Mouse (Mus musculus) spleen, adult 2 months (tissue): ENCODE data around the gene Cox10. TPM values are rescaled to one million over a fixed set of nuclear protein-coding genes. Genes with fewer than 3 reads are reported as not detected.

Source experiments
- DNase-seq, 2 experiments: peaks; one replicate each; pipeline versions ENCODE4 v3.0.0 to v3.0.0-alpha.2; 2012 to 2021; ENCODE audit warnings: low spot score in 2 of 2, low read depth in 1 of 2
- H3K27ac ChIP-seq: fragments of 200-500 bp; 2 replicates; pipeline ENCODE4 v1.5.1; 2012; ENCODE audit warnings: low read length, inconsistent platforms; ENCODE audit not compliant: insufficient read depth
- H3K27me3 ChIP-seq: fragments of 200-500 bp; 2 replicates; pipeline ENCODE4 v1.6.1; 2012; ENCODE audit warnings: mild to moderate bottlenecking, moderate library complexity, low read length, inconsistent platforms; ENCODE audit not compliant: control insufficient read depth, insufficient read depth
- H3K36me3 ChIP-seq: fragments of 200-500 bp; 2 replicates; pipeline ENCODE4 v1.6.1; 2012; ENCODE audit warnings: mild to moderate bottlenecking, low read length, inconsistent platforms; ENCODE audit not compliant: control insufficient read depth, insufficient read depth
- H3K4me1 ChIP-seq: fragments of 200-500 bp; 2 replicates; pipeline ENCODE4 v1.6.1; 2011; ENCODE audit warnings: inconsistent platforms; ENCODE audit not compliant: control insufficient read depth, insufficient read depth, insufficient read length
- H3K4me3 ChIP-seq: fragments of 200-500 bp; 2 replicates; pipeline ENCODE4 v1.5.1; 2011; ENCODE audit warnings: mild to moderate bottlenecking, inconsistent platforms; ENCODE audit not compliant: insufficient read depth, insufficient read length; ENCODE audit errors: extremely low read depth
- CTCF ChIP-seq: fragments of 200-500 bp; IDR thresholded peaks from 2 replicates; pipeline ENCODE4 v1.5.1; 2011; ENCODE audit warnings: mild to moderate bottlenecking, inconsistent platforms; ENCODE audit not compliant: insufficient read depth, insufficient read length, insufficient replicate concordance; ENCODE audit errors: extremely low read depth
- POLR2A ChIP-seq: fragments of 200-500 bp; IDR thresholded peaks from 2 replicates; pipeline ENCODE4 v1.6.1; 2011; ENCODE audit warnings: low read depth, low read length, inconsistent platforms
- WGBS: fragments of 180-500 bp; shearing (Covaris S2); methylation state at CpG from one replicate; pipeline ENCODE4 v1.1.7; 2018; 5-methylcytosine and 5-hydroxymethylcytosine counted together
- polyA plus RNA-seq: library from polyadenylated mRNA; depleted of rRNA; stranded (reverse); fragments of >200 nt; gene quantifications from 2 replicates; pipeline ENCODE4 v1.2.3, GENCODE M21; 2012

The Cox10 gene
- polyA plus RNA-seq, 1 experiment: 7.8 TPM

DNA sequence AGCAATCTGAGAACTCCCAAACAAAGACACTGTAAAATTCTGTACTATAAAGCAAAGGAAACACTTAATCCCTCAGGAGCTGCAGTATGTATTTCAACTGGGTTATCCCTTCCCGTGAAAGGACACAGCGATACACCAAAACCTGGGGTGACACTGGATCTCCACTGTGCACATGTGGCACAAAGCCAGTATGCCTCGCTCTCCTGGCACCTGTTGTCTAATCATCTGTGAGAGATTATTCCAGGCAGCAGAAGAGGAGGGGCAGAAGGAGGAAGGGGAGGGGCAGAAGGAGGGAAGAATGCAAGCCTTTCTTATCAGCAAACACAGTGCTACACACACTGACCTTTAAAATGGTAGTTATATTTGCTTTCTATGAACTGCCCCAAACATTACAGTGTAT, 75.8 kb downstream of the Cox10 start:
- 94% methylated on average over 3 of the region's 3 CpGs for WGBS
- Histone ChIP-seq H3K4me1 (no peaks in the 10 kb centered on the region), H3K36me3 (no peaks in the 10 kb centered on the region), H3K27ac (no peak overlapping the region), H3K4me3 (no peak overlapping the region), H3K27me3 (no peaks in the 10 kb centered on the region)
- TF ChIP-seq CTCF (no peak), POLR2A (no peak)
- DNase-seq: no peak

DNA sequence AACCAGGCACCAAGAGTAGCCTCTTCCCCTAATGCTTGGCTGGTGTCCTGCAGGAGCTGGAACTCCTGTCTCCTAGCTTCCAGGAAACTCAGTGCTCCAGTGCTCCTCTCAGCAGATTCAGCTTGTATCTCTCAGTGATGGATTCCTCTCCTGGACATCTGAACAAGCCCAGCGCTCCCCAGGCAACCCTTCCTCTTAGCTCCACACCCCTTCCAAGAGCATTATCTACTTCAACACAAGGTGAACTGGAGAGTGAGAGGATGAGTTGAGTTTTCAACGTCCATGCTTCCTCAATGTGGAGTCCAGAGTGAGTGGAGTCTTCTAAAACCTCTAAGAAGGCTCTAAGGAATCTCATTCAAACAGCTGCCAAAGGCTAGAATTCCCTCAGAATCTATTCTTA, 76.6 kb downstream of the Cox10 start:
- no peaks in the 10 kb centered on the region for H3K4me1 ChIP-seq
- DNase-seq: no peak
- no peak overlapping the region for H3K27ac ChIP-seq
- no peak overlapping the region for H3K4me3 ChIP-seq
- H3K27me3 ChIP-seq: no peaks in the 10 kb centered on the region
- TF ChIP-seq POLR2A (no peak), CTCF (no peak)
- no peaks in the 10 kb centered on the region for H3K36me3 ChIP-seq
- WGBS: 76% methylated on average over 2 of the region's 2 CpGs

DNA sequence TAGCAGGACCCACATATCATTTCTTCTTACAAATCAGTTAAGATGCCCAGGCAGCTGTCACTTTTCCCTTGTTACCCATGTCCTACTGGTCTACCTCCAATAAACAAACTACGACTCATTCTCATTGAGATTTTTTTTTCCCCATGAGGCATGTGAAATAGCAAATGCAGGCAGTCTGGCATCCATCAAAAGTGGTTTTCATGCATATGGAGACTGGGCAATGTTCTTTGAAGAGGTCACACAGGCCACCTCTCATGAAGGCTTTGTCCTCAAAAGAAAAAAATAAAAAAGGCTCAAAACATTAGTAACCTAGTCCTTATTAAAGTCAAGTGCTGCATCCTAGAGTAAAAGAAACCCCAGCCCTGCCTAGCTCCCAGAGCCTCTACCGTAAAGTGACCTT, 78.2 kb downstream of the Cox10 start:
- Histone ChIP-seq H3K4me1 (no peaks in the 10 kb centered on the region), H3K4me3 (no peak overlapping the region), H3K27me3 (no peaks in the 10 kb centered on the region), H3K27ac (no peak overlapping the region), H3K36me3 (no peaks in the 10 kb centered on the region)
- TF ChIP-seq CTCF (no peak), POLR2A (no peak)
- 95% methylated on average over 2 of the region's 2 CpGs for WGBS
- no peak for DNase-seq

DNA sequence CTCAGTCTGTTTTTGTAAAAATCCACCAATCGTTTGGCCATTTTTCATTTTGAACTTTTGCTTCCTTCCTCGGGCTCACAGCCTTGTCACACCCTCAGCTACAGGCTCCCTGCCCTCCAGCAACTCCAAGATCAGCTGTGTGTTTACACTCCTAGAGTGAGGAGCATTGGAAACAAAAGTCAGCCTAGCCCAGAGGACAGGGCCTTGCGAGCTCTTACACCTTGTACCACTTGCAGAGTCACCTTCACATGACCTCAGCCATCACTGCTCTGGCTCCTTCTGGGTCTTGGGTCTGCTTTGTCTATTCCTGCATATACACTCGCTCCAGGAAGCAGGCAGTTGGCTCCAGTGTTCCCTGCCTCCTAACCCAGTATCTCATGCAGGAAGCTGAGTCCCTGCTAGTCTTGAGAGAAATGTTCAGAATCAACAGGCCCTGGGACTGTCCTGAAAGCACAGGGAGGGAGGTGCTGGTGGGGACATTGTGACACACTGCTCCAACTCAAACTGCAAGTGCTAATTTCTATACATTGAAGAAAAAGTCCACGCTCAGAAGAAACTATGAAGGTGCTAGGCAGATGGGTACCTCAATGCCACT, 79.0 kb downstream of the Cox10 start:
- Histone ChIP-seq H3K4me3 (no peak overlapping the region), H3K27ac (no peak overlapping the region), H3K27me3 (no peaks in the 10 kb centered on the region), H3K36me3 (no peaks in the 10 kb centered on the region), H3K4me1 (no peaks in the 10 kb centered on the region)
- no peak for TF ChIP-seq POLR2A
- no peak for TF ChIP-seq CTCF
- no peak for DNase-seq
- 79% methylated on average over 5 of the region's 5 CpGs for WGBS

DNA sequence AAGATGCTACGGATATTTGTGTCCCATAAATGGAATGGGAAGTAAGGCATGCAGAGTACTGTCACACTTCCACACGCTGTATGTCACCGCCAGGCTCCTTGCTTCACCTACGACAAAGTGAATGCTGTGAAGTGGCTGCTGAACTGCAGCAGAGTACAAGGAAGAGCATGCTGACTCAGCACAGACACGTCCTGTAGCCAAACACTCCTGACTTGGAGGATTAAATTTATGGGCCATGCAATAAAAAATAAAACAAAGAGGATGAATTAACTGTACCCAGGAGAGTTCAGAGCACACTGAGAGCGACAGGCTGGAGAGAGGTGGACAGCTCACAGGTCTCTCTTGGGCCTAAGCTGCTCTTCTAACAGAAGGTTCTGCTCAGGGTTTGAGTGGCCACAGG, 79.8 kb downstream of the Cox10 start:
- 92% methylated on average over 6 of the region's 6 CpGs for WGBS
- Histone ChIP-seq H3K4me3 (no peak overlapping the region), H3K27me3 (no peaks in the 10 kb centered on the region), H3K36me3 (no peaks in the 10 kb centered on the region), H3K27ac (no peak overlapping the region), H3K4me1 (no peaks in the 10 kb centered on the region)
- DNase-seq: no peak
- TF ChIP-seq POLR2A (no peak), CTCF (no peak)

DNA sequence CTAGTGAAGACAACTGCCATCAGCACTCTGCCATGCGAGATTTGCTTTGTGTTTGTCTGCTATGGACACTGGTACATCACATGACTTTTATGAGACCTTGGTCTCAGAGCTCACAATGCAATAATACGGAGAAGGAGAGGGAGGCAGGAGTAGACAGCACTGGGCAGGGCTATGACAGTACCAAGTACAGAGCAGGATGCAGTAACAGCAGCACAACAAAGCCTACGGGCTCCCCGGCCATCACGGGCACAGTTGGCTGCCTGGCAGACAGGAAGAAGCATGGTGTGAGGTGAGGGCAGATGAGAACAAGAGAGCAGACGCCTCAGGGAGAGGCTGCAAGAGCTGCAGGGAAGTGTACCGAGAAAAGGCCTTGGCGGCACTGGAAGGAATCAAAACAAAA, 87.3 kb downstream of the Cox10 start:
- no peak; the same call in 1 of the 2 replicates for TF ChIP-seq POLR2A
- TF ChIP-seq CTCF: no peak
- no peaks in the 10 kb centered on the region for H3K4me1 ChIP-seq
- no peaks in the 10 kb centered on the region; the same call in 1 of the 2 replicates for H3K36me3 ChIP-seq
- WGBS: 75% methylated on average over 8 of the region's 8 CpGs
- H3K27ac ChIP-seq: peak overlapping the region; percentile 79
- DNase-seq: peak in 1 of 2 experiments; percentile 20
- no peaks in the 10 kb centered on the region for H3K27me3 ChIP-seq
- no peak overlapping the region for H3K4me3 ChIP-seq

DNA sequence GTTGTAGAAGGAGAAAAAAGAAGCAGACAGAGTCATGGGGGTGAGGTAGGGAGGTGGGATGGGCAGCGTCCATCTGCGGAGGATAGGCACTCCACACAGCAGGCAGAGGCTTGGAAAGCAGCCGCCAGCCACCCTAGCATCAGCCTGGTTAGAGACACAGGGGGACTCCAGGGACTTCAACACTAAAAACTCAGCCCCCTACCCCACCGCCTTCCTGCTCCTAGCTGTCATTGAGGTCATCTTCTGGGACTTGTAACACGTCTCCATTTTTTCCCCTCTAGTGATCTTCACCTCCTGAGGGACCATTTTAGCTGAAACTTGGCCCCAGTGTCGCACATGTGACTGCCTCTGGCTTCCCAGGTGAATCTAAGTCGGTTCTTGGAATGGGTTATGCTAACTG, 88.5 kb downstream of the Cox10 start:
- no peaks in the 10 kb centered on the region; the same call in 1 of the 2 replicates for H3K36me3 ChIP-seq
- peaks cover 1% of the 10 kb centered on the region; the same call in 1 of the 2 replicates for H3K4me1 ChIP-seq
- H3K27ac ChIP-seq: peak overlapping the region; percentile 79
- H3K4me3 ChIP-seq: peak overlapping the region; percentile 31; the same call in 1 of the 2 replicates
- DNase-seq: no peak
- 76% methylated on average over 7 of the region's 7 CpGs for WGBS
- H3K27me3 ChIP-seq: no peaks in the 10 kb centered on the region
- TF ChIP-seq CTCF: no peak
